Mouse (Mus musculus) kidney, embryonic 15.5 days (tissue): Measurements from ENCODE around the gene Cltc. TPM values are rescaled to one million over a fixed set of nuclear protein-coding genes. Genes with fewer than 3 reads are reported as not detected.
A peak's percentile ranks its signal among the peaks of the same experiment; 100 is the strongest.
"Not testable (repeated sequence)": the region's sequence is repeated elsewhere in the genome, so short reads cannot be mapped to it uniquely, and the experiment has no call there.

ENCODE experiments used
- ATAC-seq: fragments of 200-750 bp; cut with Nextera tagmentation; replicated peaks from 2 replicates; pipeline ENCODE4 v1.8.0; 2017; ENCODE audit warnings: moderate TSS enrichment; ENCODE audit not compliant: low FRiP score
- H3K27ac ChIP-seq: fragments of 300-500 bp; sonication (generic); 2 replicates; pipeline ENCODE4 v1.5.1; 2015; ENCODE audit warnings: mild to moderate bottlenecking, inconsistent platforms
- H3K27me3 ChIP-seq: fragments of 300-500 bp; sonication (generic); 2 replicates; pipeline ENCODE4 v1.6.1; 2015; ENCODE audit warnings: inconsistent platforms
- H3K36me3 ChIP-seq: fragments of 300-500 bp; sonication (generic); 2 replicates; pipeline ENCODE4 v1.6.1; 2015; ENCODE audit warnings: inconsistent platforms
- H3K4me1 ChIP-seq: fragments of 300-500 bp; sonication (generic); 2 replicates; pipeline ENCODE4 v1.6.1; 2015; ENCODE audit warnings: inconsistent platforms
- H3K4me2 ChIP-seq: fragments of 300-500 bp; sonication (generic); 2 replicates; pipeline ENCODE4 v1.6.1; 2015; ENCODE audit warnings: moderate library complexity, mild to moderate bottlenecking, inconsistent platforms
- H3K4me3 ChIP-seq: fragments of 300-500 bp; sonication (generic); replicated peaks from 2 replicates; pipeline ENCODE4 v1.5.1; 2015; ENCODE audit warnings: mild to moderate bottlenecking, inconsistent platforms
- H3K9ac ChIP-seq: fragments of 300-500 bp; sonication (generic); 2 replicates; pipeline ENCODE4 v1.6.1; 2015; ENCODE audit warnings: mild to moderate bottlenecking, inconsistent platforms
- H3K9me3 ChIP-seq: fragments of 300-500 bp; sonication (generic); replicated peaks from 2 replicates; pipeline ENCODE4 v1.6.1; 2016; ENCODE audit warnings: inconsistent platforms
- WGBS: fragments of 180-500 bp; shearing (Covaris S2); methylation state at CpG from one replicate; pipeline ENCODE4 v1.1.7; 2015; ENCODE audit warnings: mixed read lengths; 5-methylcytosine and 5-hydroxymethylcytosine counted together
- polyA plus RNA-seq: library from polyadenylated mRNA; unstranded; fragments of >200 nt; fragmentation: Nextera tagmentation; extraction: Ambion mirVana; gene quantifications from 2 replicates; pipeline ENCODE4 v1.2.1, GENCODE M21; 2015

The Cltc gene
- 148 and 157 TPM in 2 replicates for polyA plus RNA-seq

- Histone ChIP-seq H3K9ac (peak within 1 kb of the TSS; percentile 98), H3K36me3 (no peaks in the 10 kb centered on the region), H3K27me3 (no peaks in the 10 kb centered on the region), H3K9me3 (no peaks in the 10 kb centered on the region), H3K4me1 (peaks cover 26% of the 10 kb centered on the region), H3K4me3 (peak within 1 kb of the TSS; percentile 99), H3K27ac (peak within 1 kb of the TSS; percentile 99), H3K4me2 (peak within 1 kb of the TSS; percentile 73)
- peak; percentile 94 for ATAC-seq
- WGBS: under 1% methylated on average over 73 of the region's 73 CpGs
These were observed at the start of gene Cltc for GRCm38 (mm10) chr11:86757480-86758371. Cltc (minus strand) TSS chr11:86757565.

GRCm38 (mm10) chr11:86807001-86807477 is 49.7 kb upstream of the Cltc start:
- Histone ChIP-seq H3K9me3 (no peaks in the 10 kb centered on the region), H3K4me2 (peak overlapping the region; percentile 77), H3K36me3 (peaks cover 41% of the 10 kb centered on the region), H3K9ac (peak overlapping the region; percentile 73), H3K27me3 (no peaks in the 10 kb centered on the region), H3K27ac (peak overlapping the region; percentile 84), H3K4me3 (peak overlapping the region; percentile 97), H3K4me1 (peaks cover 11% of the 10 kb centered on the region)
- peak; percentile 75 for ATAC-seq
- WGBS: under 1% methylated on average over 25 of the region's 25 CpGs

GRCm38 (mm10) chr11:86794161-86794560 is 36.8 kb upstream of the Cltc start:
- H3K4me1 ChIP-seq: no peaks in the 10 kb centered on the region
- ATAC-seq: no peak
- no peaks in the 10 kb centered on the region for H3K9me3 ChIP-seq
- H3K27ac ChIP-seq: no peak overlapping the region
- peaks cover 78% of the 10 kb centered on the region for H3K36me3 ChIP-seq
- no peak overlapping the region for H3K9ac ChIP-seq
- no peaks in the 10 kb centered on the region for H3K27me3 ChIP-seq
- no peak overlapping the region for H3K4me2 ChIP-seq
- 80% methylated on average over 1 of the region's 1 CpGs for WGBS
- H3K4me3 ChIP-seq: no peak overlapping the region

DNA sequence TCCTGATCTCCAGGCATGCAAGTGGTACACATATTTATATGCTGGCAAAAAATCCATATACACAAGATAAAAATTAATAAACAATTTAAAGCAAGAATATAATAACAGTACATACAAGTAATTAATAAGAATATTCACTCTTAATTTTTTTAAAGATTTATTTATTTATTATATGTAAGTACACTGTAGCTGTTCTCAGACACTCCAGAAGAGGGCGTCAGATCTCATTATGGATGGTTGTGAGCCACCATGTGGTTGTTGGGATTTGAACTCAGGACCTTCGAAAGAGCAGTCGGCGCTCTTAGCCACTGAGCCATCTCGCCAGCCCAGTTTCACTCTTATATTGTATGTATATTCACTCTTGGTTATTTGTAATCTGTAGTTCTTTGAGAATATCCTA is 30.1 kb upstream of the Cltc start:
- H3K36me3 ChIP-seq: peaks cover 76% of the 10 kb centered on the region

DNA sequence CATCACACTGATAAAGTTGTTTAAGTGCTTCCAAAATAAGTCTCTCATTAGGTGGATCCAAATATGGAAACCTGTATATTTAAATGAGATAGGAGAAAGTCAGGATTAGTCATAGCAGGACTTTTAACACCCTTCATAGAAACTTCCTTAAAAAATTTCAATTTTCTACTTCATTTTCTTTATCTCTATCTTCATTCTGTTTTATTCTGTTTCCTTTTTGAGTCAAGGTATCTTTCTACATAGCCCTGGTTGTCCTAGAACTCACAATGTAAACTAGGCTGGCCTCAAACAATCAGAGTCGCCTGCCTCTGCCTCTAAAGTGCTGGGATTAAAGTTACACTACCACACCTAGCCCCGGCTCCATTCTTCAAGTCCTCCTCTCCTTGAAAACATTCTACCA is 28.4 kb upstream of the Cltc start:
- H3K4me3 ChIP-seq: no peak overlapping the region
- H3K9me3 ChIP-seq: no peaks in the 10 kb centered on the region
- 92% methylated on average over 2 of the region's 2 CpGs for WGBS
- no peak overlapping the region for H3K27ac ChIP-seq
- no peak overlapping the region for H3K4me2 ChIP-seq
- peaks cover 79% of the 10 kb centered on the region for H3K36me3 ChIP-seq
- no peaks in the 10 kb centered on the region for H3K27me3 ChIP-seq
- H3K9ac ChIP-seq: no peak overlapping the region
- H3K4me1 ChIP-seq: no peaks in the 10 kb centered on the region
- no peak for ATAC-seq

More for the DNA sequence above, 30.1 kb upstream of the Cltc start:
- H3K4me1 ChIP-seq, H3K9ac ChIP-seq, ATAC-seq, H3K4me2 ChIP-seq, H3K27ac ChIP-seq, H3K9me3 ChIP-seq, H3K4me3 ChIP-seq, H3K27me3 ChIP-seq: not testable (repeated sequence)
- WGBS: 95% methylated on average over 5 of the region's 5 CpGs

- ATAC-seq: no peak
- Histone ChIP-seq H3K4me2 (no peak overlapping the region), H3K4me1 (no peaks in the 10 kb centered on the region), H3K27ac (no peak overlapping the region), H3K9ac (no peak overlapping the region), H3K4me3 (no peak overlapping the region), H3K9me3 (no peaks in the 10 kb centered on the region), H3K27me3 (no peaks in the 10 kb centered on the region), H3K36me3 (peaks cover 54% of the 10 kb centered on the region)
- WGBS: 83% methylated on average over 4 of the region's 4 CpGs
These were observed 12.5 kb upstream of the Cltc start for GRCm38 (mm10) chr11:86769884-86770283.

GRCm38 (mm10) chr11:86764501-86764900 is 7.1 kb upstream of the Cltc start:
- no peak overlapping the region for H3K4me2 ChIP-seq
- WGBS: 89% methylated on average over 2 of the region's 2 CpGs
- no peak overlapping the region for H3K27ac ChIP-seq
- peaks cover 10% of the 10 kb centered on the region for H3K36me3 ChIP-seq
- no peak for ATAC-seq
- no peak overlapping the region for H3K9ac ChIP-seq
- H3K27me3 ChIP-seq: no peaks in the 10 kb centered on the region
- no peaks in the 10 kb centered on the region for H3K9me3 ChIP-seq
- H3K4me3 ChIP-seq: no peak overlapping the region
- no peaks in the 10 kb centered on the region for H3K4me1 ChIP-seq

GRCm38 (mm10) chr11:86763127-86763526 is 5.8 kb upstream of the Cltc start:
- not testable (repeated sequence) for H3K4me1 ChIP-seq

GRCm38 (mm10) chr11:86760357-86760756 is 3.0 kb upstream of the Cltc start:
- H3K4me1 ChIP-seq: peaks cover 14% of the 10 kb centered on the region
- H3K4me3 ChIP-seq: no peak overlapping the region
- no peak overlapping the region for H3K9ac ChIP-seq
- no peaks in the 10 kb centered on the region for H3K36me3 ChIP-seq
- no peak overlapping the region for H3K27ac ChIP-seq
- no peaks in the 10 kb centered on the region for H3K9me3 ChIP-seq
- no peak overlapping the region for H3K4me2 ChIP-seq
- ATAC-seq: no peak
- H3K27me3 ChIP-seq: no peaks in the 10 kb centered on the region

More at GRCm38 (mm10) chr11:86763127-86763526, 5.8 kb upstream of the Cltc start:
- not testable (repeated sequence) for ATAC-seq, H3K36me3 ChIP-seq, H3K4me2 ChIP-seq, H3K9ac ChIP-seq, H3K9me3 ChIP-seq, H3K4me3 ChIP-seq, H3K27me3 ChIP-seq, H3K27ac ChIP-seq
- whole genome bisulfite sequencing: 95% methylated on average over 11 of the region's 11 CpGs

GRCm38 (mm10) chr11:86759886-86760285 is 2.5 kb upstream of the Cltc start:
- no peak for ATAC-seq
- Histone ChIP-seq H3K4me1 (peaks cover 16% of the 10 kb centered on the region), H3K36me3 (no peaks in the 10 kb centered on the region), H3K27ac (no peak overlapping the region), H3K9me3 (no peaks in the 10 kb centered on the region), H3K9ac (no peak overlapping the region), H3K4me2 (no peak overlapping the region), H3K27me3 (no peaks in the 10 kb centered on the region), H3K4me3 (no peak overlapping the region)
- WGBS: 93% methylated on average over 2 of the region's 2 CpGs

DNA sequence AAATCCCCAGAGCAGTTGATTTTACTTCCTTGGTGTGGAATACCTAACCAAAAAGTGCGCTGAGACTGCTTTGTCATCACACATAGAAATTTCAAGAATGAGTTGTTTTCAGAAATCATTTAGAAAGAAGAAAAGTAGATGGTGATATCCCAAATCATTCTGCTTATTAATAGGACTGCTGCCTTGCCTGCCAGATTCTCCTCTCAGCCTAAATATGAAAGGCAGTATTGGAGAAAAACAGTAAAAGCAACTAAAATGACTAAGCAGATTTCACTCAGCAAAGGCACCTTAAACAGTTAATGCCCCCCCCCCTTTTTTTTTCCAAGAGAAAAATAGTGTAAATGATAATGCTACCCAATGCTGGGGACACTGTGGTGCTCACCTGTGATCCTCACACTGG is 1.9 kb upstream of the Cltc start:
- no peak overlapping the region for H3K27ac ChIP-seq
- H3K9ac ChIP-seq: no peak overlapping the region
- H3K36me3 ChIP-seq: no peaks in the 10 kb centered on the region
- H3K4me3 ChIP-seq: no peak overlapping the region
- peaks cover 21% of the 10 kb centered on the region for H3K4me1 ChIP-seq
- no peak for ATAC-seq
- 95% methylated on average over 1 of the region's 1 CpGs for WGBS
- H3K4me2 ChIP-seq: no peak overlapping the region
- H3K9me3 ChIP-seq: no peaks in the 10 kb centered on the region
- H3K27me3 ChIP-seq: no peaks in the 10 kb centered on the region

DNA sequence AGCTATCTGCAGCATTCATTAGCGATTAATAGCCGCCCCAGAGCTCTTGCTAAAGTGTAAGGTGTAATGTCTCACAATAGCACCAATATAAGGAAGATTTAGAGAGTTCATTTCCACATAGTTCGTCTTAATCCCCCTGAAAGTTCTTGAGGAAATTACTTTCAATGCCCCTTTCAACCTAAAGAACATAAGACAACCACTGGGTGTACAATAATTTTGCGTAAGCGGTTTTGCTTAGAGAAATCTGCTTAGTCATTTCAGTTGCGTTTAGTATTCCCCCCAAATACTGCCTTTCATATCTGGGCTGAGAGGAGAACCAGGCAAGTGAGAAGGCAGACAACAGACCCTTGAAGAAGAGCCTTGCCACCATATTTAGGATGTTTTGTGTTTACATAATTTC is 1.2 kb upstream of the Cltc start:
- Histone ChIP-seq H3K9ac (peak overlapping the region; percentile 87), H3K4me3 (peak overlapping the region; percentile 99), H3K4me2 (peak overlapping the region; percentile 68), H3K4me1 (peaks cover 25% of the 10 kb centered on the region), H3K27me3 (no peaks in the 10 kb centered on the region), H3K27ac (peak overlapping the region; percentile 99), H3K36me3 (no peaks in the 10 kb centered on the region), H3K9me3 (no peaks in the 10 kb centered on the region)
- no peak for ATAC-seq
- WGBS: 31% methylated on average over 6 of the region's 6 CpGs
